Mouse (Mus musculus): ENCODE measurements around the gene Gm42417. TPM values are rescaled to one million over a fixed set of nuclear protein-coding genes. Genes with fewer than 3 reads are reported as not detected.

The Gm42417 gene
- polyA plus RNA-seq, 1 experiment from 2014 or later = 0.69 TPM

DNA sequence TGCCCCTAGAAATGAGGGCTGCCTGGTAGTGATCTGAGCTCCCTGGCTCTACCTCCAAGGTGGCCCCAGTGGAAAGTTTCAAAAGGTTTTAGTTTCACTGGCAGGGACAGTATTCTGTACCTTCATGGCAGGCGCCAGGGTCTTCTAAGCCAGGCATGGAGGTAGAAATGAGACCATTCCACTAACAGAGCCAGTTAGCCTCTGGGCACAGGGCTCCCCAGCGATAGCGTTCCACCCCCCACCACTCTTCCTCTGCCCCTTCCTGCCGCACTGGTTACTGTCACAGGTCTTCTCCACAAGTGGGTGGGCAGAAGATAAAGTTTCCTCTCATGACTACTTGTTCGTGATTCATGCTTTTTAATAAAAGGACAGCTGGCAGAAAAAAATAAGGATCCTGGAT is 20.7 kb upstream of the Gm42417 start:
- Histone ChIP-seq H3K9me3 (replicated peaks) (no peaks in the 10 kb centered on the region), H3K27me3 (ENCODE audit: low read depth, poor library complexity, severe bottlenecking) (peaks cover 17% of the 10 kb centered on the region), H3K4me3 (no peak overlapping the region), H3K36me3 (peaks cover 10% of the 10 kb centered on the region), H3K27ac (replicated peaks) (0 out of 2 replicates have a peak overlapping the region, but pooled peaks have one; percentile 100), H3K4me1 (peaks cover 44% of the 10 kb centered on the region)
- no peak for DNase-seq (ENCODE audit: low spot score)
- 75% methylated on average over 5 of the region's 5 CpGs for WGBS

DNA sequence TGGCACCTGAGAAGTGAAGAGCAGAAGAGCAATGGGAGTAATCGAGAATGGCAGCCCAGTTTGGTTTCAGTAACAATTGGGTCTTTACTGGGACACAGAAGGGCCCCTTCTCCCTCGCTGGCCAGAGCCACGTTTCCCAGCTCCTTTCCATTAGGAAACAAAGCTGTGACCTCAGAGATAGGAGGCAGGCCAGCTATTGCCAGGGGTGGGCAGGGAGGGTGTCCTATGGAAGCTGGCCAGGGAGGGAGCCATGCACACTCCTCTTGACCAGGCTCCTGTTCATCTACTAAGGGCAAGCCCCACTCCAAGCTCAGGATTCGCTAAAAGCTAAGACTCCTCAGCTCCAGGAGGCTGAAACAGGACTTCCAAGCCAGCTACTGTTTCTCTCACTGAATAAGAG is 20.0 kb upstream of the Gm42417 start:
- Histone ChIP-seq H3K27ac (replicated peaks) (peak overlapping the region; percentile 100), H3K4me3 (peak overlapping the region; percentile 94), H3K9me3 (replicated peaks) (no peaks in the 10 kb centered on the region), H3K36me3 (peaks cover 16% of the 10 kb centered on the region), H3K4me1 (peaks cover 50% of the 10 kb centered on the region), H3K27me3 (ENCODE audit: low read depth, poor library complexity, severe bottlenecking) (peaks cover 17% of the 10 kb centered on the region)
- DNase-seq (ENCODE audit: low spot score) = no peak
- under 1% methylated on average over 4 of the region's 4 CpGs for WGBS

- DNase-seq (ENCODE audit: low spot score) = peak; percentile 86
- Histone ChIP-seq H3K27me3 (ENCODE audit: low read depth, poor library complexity, severe bottlenecking) (peaks cover 17% of the 10 kb centered on the region), H3K9me3 (replicated peaks) (no peaks in the 10 kb centered on the region), H3K4me3 (peak within 1 kb of the TSS; percentile 94), H3K36me3 (peaks cover 26% of the 10 kb centered on the region), H3K4me1 (peaks cover 55% of the 10 kb centered on the region), H3K27ac (replicated peaks) (peak within 1 kb of the TSS; percentile 100)
- 1% methylated on average over 69 of the region's 69 CpGs for WGBS
Measured at GRCm38 (mm10) chr1:36558031-36558993, 19.1 kb upstream of the Gm42417 start, which contains the start of gene Sema4c. Sema4c (minus strand) TSS chr1:36558349.

GRCm38 (mm10) chr1:36557457-36558011 is 18.3 kb upstream of the Gm42417 start:
- Histone ChIP-seq H3K4me1 (peaks cover 48% of the 10 kb centered on the region), H3K27me3 (ENCODE audit: low read depth, poor library complexity, severe bottlenecking) (peaks cover 17% of the 10 kb centered on the region), H3K4me3 (peak overlapping the region; percentile 94), H3K9me3 (replicated peaks) (no peaks in the 10 kb centered on the region), H3K36me3 (peaks cover 33% of the 10 kb centered on the region), H3K27ac (replicated peaks) (peak overlapping the region; percentile 100)
- WGBS = under 1% methylated on average over 48 of the region's 48 CpGs
- DNase-seq (ENCODE audit: low spot score) = peak; percentile 81

- Histone ChIP-seq H3K36me3 (peaks cover 41% of the 10 kb centered on the region), H3K4me3 (peak overlapping the region; percentile 94), H3K27me3 (ENCODE audit: low read depth, poor library complexity, severe bottlenecking) (peaks cover 17% of the 10 kb centered on the region), H3K27ac (replicated peaks) (peak overlapping the region; percentile 100), H3K4me1 (peaks cover 46% of the 10 kb centered on the region), H3K9me3 (replicated peaks) (no peaks in the 10 kb centered on the region)
- under 1% methylated on average over 52 of the region's 52 CpGs for WGBS
- DNase-seq (ENCODE audit: low spot score) = peak; percentile 96
Measured at GRCm38 (mm10) chr1:36556553-36557456, 17.6 kb upstream of the Gm42417 start.

DNA sequence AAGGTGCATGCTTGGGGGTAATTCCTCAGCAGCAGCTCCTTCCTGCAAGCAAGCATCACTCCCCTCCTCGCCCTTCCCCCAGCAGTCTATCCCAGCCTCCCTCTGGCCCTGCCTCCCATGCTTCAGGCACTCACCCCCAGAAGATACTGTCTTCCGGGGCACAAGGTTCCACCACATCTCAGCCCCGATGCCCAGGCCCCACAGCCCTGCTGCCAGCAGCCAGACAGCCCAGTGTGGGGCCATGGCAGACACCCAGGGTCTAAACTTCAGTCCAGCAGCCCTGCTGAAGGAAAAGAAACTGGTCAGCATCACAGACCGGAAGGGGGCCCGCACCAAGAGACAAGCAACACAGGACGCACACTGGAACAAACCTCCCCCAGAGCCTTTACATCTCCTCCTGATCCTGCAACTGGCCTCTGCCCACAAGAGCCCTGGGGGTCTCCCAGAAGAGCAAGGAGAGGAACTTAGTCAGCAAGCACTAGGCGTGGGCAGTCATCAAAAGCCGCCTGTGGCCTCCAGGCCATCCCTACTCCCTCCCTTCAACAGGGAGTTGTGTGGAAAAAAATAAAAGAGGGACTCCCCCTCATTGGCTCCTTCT is 16.7 kb upstream of the Gm42417 start:
- Histone ChIP-seq H3K4me1 (peaks cover 48% of the 10 kb centered on the region), H3K9me3 (replicated peaks) (no peaks in the 10 kb centered on the region), H3K27me3 (ENCODE audit: low read depth, poor library complexity, severe bottlenecking) (peaks cover 17% of the 10 kb centered on the region), H3K27ac (replicated peaks) (peak overlapping the region; percentile 100), H3K4me3 (peak overlapping the region; percentile 94), H3K36me3 (peaks cover 50% of the 10 kb centered on the region)
- DNase-seq (ENCODE audit: low spot score) = peak; percentile 51
- 10% methylated on average over 8 of the region's 8 CpGs for WGBS

- Histone ChIP-seq H3K4me1 (peaks cover 50% of the 10 kb centered on the region), H3K27me3 (ENCODE audit: low read depth, poor library complexity, severe bottlenecking) (peaks cover 11% of the 10 kb centered on the region), H3K27ac (replicated peaks) (peak overlapping the region; percentile 100), H3K9me3 (replicated peaks) (no peaks in the 10 kb centered on the region), H3K36me3 (peaks cover 61% of the 10 kb centered on the region), H3K4me3 (peak overlapping the region; percentile 94)
- DNase-seq (ENCODE audit: low spot score) = no peak
- WGBS = 77% methylated on average over 21 of the region's 21 CpGs
Measured at GRCm38 (mm10) chr1:36554633-36555399, 15.6 kb upstream of the Gm42417 start.

DNA sequence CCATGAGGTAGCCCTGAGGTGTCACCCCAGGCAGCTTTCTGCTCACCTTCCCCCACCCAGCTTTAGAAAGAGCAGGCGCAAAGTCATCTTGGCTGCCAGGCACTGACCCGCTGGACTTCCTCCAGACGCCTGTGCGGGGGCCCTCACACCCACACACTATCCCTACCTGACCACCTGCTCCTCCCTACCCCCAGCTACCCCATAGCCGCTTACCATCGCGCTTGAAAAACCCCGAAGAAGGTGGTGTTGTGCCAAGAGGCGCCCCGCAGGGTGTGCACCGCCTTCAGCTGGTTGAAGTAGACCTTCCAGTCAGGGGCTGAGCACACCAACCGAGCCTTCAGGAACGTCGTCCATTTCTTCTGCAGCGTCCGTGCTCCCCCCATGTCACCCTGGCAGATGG is 13.3 kb upstream of the Gm42417 start:
- Histone ChIP-seq H3K27me3 (ENCODE audit: low read depth, poor library complexity, severe bottlenecking) (no peaks in the 10 kb centered on the region), H3K27ac (replicated peaks) (no peak overlapping the region), H3K9me3 (replicated peaks) (no peaks in the 10 kb centered on the region), H3K4me1 (peaks cover 55% of the 10 kb centered on the region), H3K4me3 (no peak overlapping the region), H3K36me3 (peaks cover 80% of the 10 kb centered on the region)
- DNase-seq (ENCODE audit: low spot score) = no peak
- 90% methylated on average over 16 of the region's 16 CpGs for WGBS

- Histone ChIP-seq H3K27me3 (ENCODE audit: low read depth, poor library complexity, severe bottlenecking) (no peaks in the 10 kb centered on the region), H3K27ac (replicated peaks) (no peak overlapping the region), H3K9me3 (replicated peaks) (no peaks in the 10 kb centered on the region), H3K36me3 (peaks cover 80% of the 10 kb centered on the region), H3K4me1 (peaks cover 58% of the 10 kb centered on the region), H3K4me3 (no peak overlapping the region)
- WGBS = 91% methylated on average over 17 of the region's 17 CpGs
- DNase-seq (ENCODE audit: low spot score) = no peak
Measured at GRCm38 (mm10) chr1:36551904-36552303, 12.7 kb upstream of the Gm42417 start.

GRCm38 (mm10) chr1:36550075-36550863 is 11.0 kb upstream of the Gm42417 start:
- no peaks in the 10 kb centered on the region for H3K9me3 ChIP-seq (replicated peaks)
- 79% methylated on average over 20 of the region's 20 CpGs for WGBS
- H3K27ac ChIP-seq (replicated peaks) = no peak overlapping the region
- H3K36me3 ChIP-seq = peaks cover 73% of the 10 kb centered on the region
- peaks cover 62% of the 10 kb centered on the region for H3K4me1 ChIP-seq
- no peak overlapping the region for H3K4me3 ChIP-seq
- no peak for DNase-seq (ENCODE audit: low spot score)
- H3K27me3 ChIP-seq (ENCODE audit: low read depth, poor library complexity, severe bottlenecking) = no peaks in the 10 kb centered on the region

DNA sequence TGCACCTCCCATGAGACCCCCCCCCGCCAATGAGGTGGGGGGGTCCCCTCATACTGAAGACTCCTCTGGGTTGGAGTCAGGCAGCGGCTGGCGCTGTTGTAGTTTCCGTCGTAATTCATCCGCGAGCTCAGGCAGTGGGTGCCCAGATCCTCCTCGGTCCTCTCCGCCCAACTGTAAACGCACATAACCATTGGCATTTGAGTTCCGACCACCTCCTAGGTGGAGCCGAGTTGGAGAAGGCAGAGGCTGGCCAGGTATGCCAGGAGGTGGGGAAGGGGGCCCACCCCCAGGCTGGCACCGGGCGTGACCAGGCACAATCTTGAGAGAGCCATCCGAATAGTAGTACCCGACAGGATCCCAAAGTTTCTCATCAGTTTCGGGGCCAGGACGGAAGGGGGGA is 10.3 kb upstream of the Gm42417 start:
- Histone ChIP-seq H3K27ac (replicated peaks) (0 out of 2 replicates have a peak overlapping the region, but pooled peaks have one; percentile 6), H3K36me3 (peaks cover 66% of the 10 kb centered on the region), H3K27me3 (ENCODE audit: low read depth, poor library complexity, severe bottlenecking) (no peaks in the 10 kb centered on the region), H3K4me3 (no peak overlapping the region), H3K4me1 (peaks cover 54% of the 10 kb centered on the region), H3K9me3 (replicated peaks) (no peaks in the 10 kb centered on the region)
- DNase-seq (ENCODE audit: low spot score) = no peak
- 91% methylated on average over 18 of the region's 18 CpGs for WGBS
